Mouse (Mus musculus) spleen, adult 2 months (tissue): ENCODE results near the gene Cobll1. TPM values are rescaled to one million over a fixed set of nuclear protein-coding genes. Genes with fewer than 3 reads are reported as not detected.
A peak's percentile ranks its signal among the peaks of the same experiment; 100 is the strongest.

Source experiments
- DNase-seq, 2 experiments: peaks; one replicate each; pipeline versions ENCODE4 v3.0.0 to v3.0.0-alpha.2; 2012 to 2021; ENCODE audit warnings: low spot score in 2 of 2, low read depth in 1 of 2
- H3K27ac ChIP-seq: fragments of 200-500 bp; 2 replicates; pipeline ENCODE4 v1.5.1; 2012; ENCODE audit warnings: low read length, inconsistent platforms; ENCODE audit not compliant: insufficient read depth
- H3K27me3 ChIP-seq: fragments of 200-500 bp; 2 replicates; pipeline ENCODE4 v1.6.1; 2012; ENCODE audit warnings: mild to moderate bottlenecking, moderate library complexity, low read length, inconsistent platforms; ENCODE audit not compliant: control insufficient read depth, insufficient read depth
- H3K36me3 ChIP-seq: fragments of 200-500 bp; 2 replicates; pipeline ENCODE4 v1.6.1; 2012; ENCODE audit warnings: mild to moderate bottlenecking, low read length, inconsistent platforms; ENCODE audit not compliant: control insufficient read depth, insufficient read depth
- H3K4me1 ChIP-seq: fragments of 200-500 bp; 2 replicates; pipeline ENCODE4 v1.6.1; 2011; ENCODE audit warnings: inconsistent platforms; ENCODE audit not compliant: control insufficient read depth, insufficient read depth, insufficient read length
- H3K4me3 ChIP-seq: fragments of 200-500 bp; 2 replicates; pipeline ENCODE4 v1.5.1; 2011; ENCODE audit warnings: mild to moderate bottlenecking, inconsistent platforms; ENCODE audit not compliant: insufficient read depth, insufficient read length; ENCODE audit errors: extremely low read depth
- CTCF ChIP-seq: fragments of 200-500 bp; IDR thresholded peaks from 2 replicates; pipeline ENCODE4 v1.5.1; 2011; ENCODE audit warnings: mild to moderate bottlenecking, inconsistent platforms; ENCODE audit not compliant: insufficient read depth, insufficient read length, insufficient replicate concordance; ENCODE audit errors: extremely low read depth
- POLR2A ChIP-seq: fragments of 200-500 bp; IDR thresholded peaks from 2 replicates; pipeline ENCODE4 v1.6.1; 2011; ENCODE audit warnings: low read depth, low read length, inconsistent platforms
- WGBS: fragments of 180-500 bp; shearing (Covaris S2); methylation state at CpG from one replicate; pipeline ENCODE4 v1.1.7; 2018; 5-methylcytosine and 5-hydroxymethylcytosine counted together
- polyA plus RNA-seq: library from polyadenylated mRNA; depleted of rRNA; stranded (reverse); fragments of >200 nt; gene quantifications from 2 replicates; pipeline ENCODE4 v1.2.3, GENCODE M21; 2012

The Cobll1 gene
- polyA plus RNA-seq, 1 experiment, result 5.4 TPM

GRCm38 (mm10) chr2:65203699-65204098 is 35.5 kb downstream of the Cobll1 start:
- H3K4me3 ChIP-seq, result no peak overlapping the region
- 88% methylated on average over 7 of the region's 7 CpGs for WGBS
- H3K36me3 ChIP-seq, result no peaks in the 10 kb centered on the region
- H3K27me3 ChIP-seq, result no peaks in the 10 kb centered on the region
- H3K4me1 ChIP-seq, result peaks cover 2% of the 10 kb centered on the region; the same call in 1 of the 2 replicates
- H3K27ac ChIP-seq, result no peak overlapping the region
- DNase-seq, result no peak
- TF ChIP-seq POLR2A (no peak), CTCF (no peak)

GRCm38 (mm10) chr2:65199706-65200105 is 39.5 kb downstream of the Cobll1 start:
- no peaks in the 10 kb centered on the region for H3K27me3 ChIP-seq
- H3K36me3 ChIP-seq, result no peaks in the 10 kb centered on the region
- DNase-seq, result no peak
- H3K4me3 ChIP-seq, result no peak overlapping the region
- no peak overlapping the region for H3K27ac ChIP-seq
- TF ChIP-seq POLR2A (no peak), CTCF (no peak)
- WGBS, result 54% methylated on average over 9 of the region's 9 CpGs
- peaks cover 4% of the 10 kb centered on the region; the same call in 1 of the 2 replicates for H3K4me1 ChIP-seq

- peak in 1 of 2 experiments; percentile 52 for DNase-seq
- Histone ChIP-seq H3K27ac (no peak overlapping the region), H3K4me3 (no peak overlapping the region), H3K36me3 (no peaks in the 10 kb centered on the region), H3K27me3 (no peaks in the 10 kb centered on the region), H3K4me1 (peaks cover 4% of the 10 kb centered on the region; the same call in 1 of the 2 replicates)
- WGBS, result 40% methylated on average over 3 of the region's 3 CpGs
- TF ChIP-seq POLR2A (no peak), CTCF (no peak)
Measured at GRCm38 (mm10) chr2:65198605-65199004, 40.6 kb downstream of the Cobll1 start.

GRCm38 (mm10) chr2:65196994-65197393 is 42.2 kb downstream of the Cobll1 start:
- no peak for DNase-seq
- no peak overlapping the region for H3K4me3 ChIP-seq
- H3K4me1 ChIP-seq, result peaks cover 8% of the 10 kb centered on the region; the same call in 1 of the 2 replicates
- 95% methylated on average over 1 of the region's 1 CpGs for WGBS
- H3K27me3 ChIP-seq, result no peaks in the 10 kb centered on the region
- H3K27ac ChIP-seq, result no peak overlapping the region
- H3K36me3 ChIP-seq, result no peaks in the 10 kb centered on the region
- no peak for TF ChIP-seq CTCF

- no peak overlapping the region for H3K4me3 ChIP-seq
- TF ChIP-seq POLR2A, result no peak
- TF ChIP-seq CTCF, result no peak
- no peak overlapping the region for H3K27ac ChIP-seq
- no peaks in the 10 kb centered on the region for H3K36me3 ChIP-seq
- WGBS, result 70% methylated on average over 9 of the region's 9 CpGs
- DNase-seq, result no peak
- no peaks in the 10 kb centered on the region for H3K27me3 ChIP-seq
- H3K4me1 ChIP-seq, result peaks cover 13% of the 10 kb centered on the region
Measured at GRCm38 (mm10) chr2:65195233-65196010, 43.8 kb downstream of the Cobll1 start.

GRCm38 (mm10) chr2:65193091-65193795 is 46.0 kb downstream of the Cobll1 start:
- peaks cover 18% of the 10 kb centered on the region for H3K4me1 ChIP-seq
- 18% methylated on average over 12 of the region's 12 CpGs for WGBS
- no peak overlapping the region for H3K4me3 ChIP-seq
- no peaks in the 10 kb centered on the region for H3K27me3 ChIP-seq
- TF ChIP-seq CTCF, result no peak
- no peak for TF ChIP-seq POLR2A
- peak overlapping the region; percentile 19 for H3K27ac ChIP-seq
- no peaks in the 10 kb centered on the region for H3K36me3 ChIP-seq
- no peak for DNase-seq
